Mouse (Mus musculus) CH12.LX (cell line): ENCODE results near the gene Trio. TPM values are rescaled to one million over a fixed set of nuclear protein-coding genes. Genes with fewer than 3 reads are reported as not detected.

Experiments
- DNase-seq: peaks from one replicate; pipeline ENCODE4 v3.0.0-alpha.2; 2013; ENCODE audit errors: extremely low read depth
- H3K27ac ChIP-seq: 2 replicates; pipeline ENCODE4 v1.5.1; 2012; ENCODE audit warnings: low read depth, mild to moderate bottlenecking, control low read depth, moderate library complexity; ENCODE audit not compliant: insufficient read depth
- H3K27me3 ChIP-seq: replicated peaks from 2 replicates; pipeline ENCODE3; 2012; ENCODE audit warnings: inconsistent platforms
- H3K36me3 ChIP-seq, 2 experiments: replicated peaks in 1 of 2; 2 replicates each; pipeline versions ENCODE3 to v1.6.1; 2012; ENCODE audit warnings: inconsistent platforms in 1 of 2, low read length in 1 of 2, mild to moderate bottlenecking in 1 of 2, mixed read lengths in 1 of 2, moderate library complexity in 1 of 2; ENCODE audit not compliant: control insufficient read depth in 1 of 2, insufficient read depth in 1 of 2
- H3K4me1 ChIP-seq, 2 experiments: 2 replicates each; pipeline ENCODE4 v1.6.1; 2012; ENCODE audit warnings: inconsistent platforms in 1 of 2, moderate library complexity in 1 of 2; ENCODE audit not compliant: insufficient read depth in 2 of 2, control insufficient read depth in 1 of 2
- H3K4me2 ChIP-seq: 2 replicates; pipeline ENCODE4 v1.6.1; 2012; ENCODE audit warnings: low read depth, mild to moderate bottlenecking, control low read depth; ENCODE audit not compliant: poor library complexity, insufficient read depth, severe bottlenecking
- H3K4me3 ChIP-seq, 3 experiments: fragments of 150-350 bp in 1 of 3; sonication (generic) in 1 of 3; replicated peaks in 1 of 3; 2 replicates each; pipeline versions ENCODE3 to v1.5.1; 2011 to 2012; ENCODE audit warnings: low read depth in 2 of 3, low read length in 2 of 3, mild to moderate bottlenecking in 2 of 3, moderate library complexity in 2 of 3, control low read depth in 1 of 3, improper control_type of control experiment in 1 of 3, inconsistent platforms in 1 of 3, mixed read lengths in 1 of 3; ENCODE audit not compliant: poor library complexity in 1 of 3
- H3K79me2 ChIP-seq: replicated peaks from 2 replicates; pipeline ENCODE4 v1.6.1; 2012; ENCODE audit warnings: mild to moderate bottlenecking, moderate library complexity; ENCODE audit not compliant: control insufficient read depth, poor library complexity, insufficient read depth, severe bottlenecking; ENCODE audit errors: extremely low read depth
- H3K9ac ChIP-seq: 2 replicates; pipeline ENCODE4 v1.6.1; 2012; ENCODE audit warnings: low read depth, mild to moderate bottlenecking, control low read depth, moderate library complexity; ENCODE audit not compliant: insufficient read depth
- H3K9me3 ChIP-seq: replicated peaks from 2 replicates; pipeline ENCODE3; 2012; ENCODE audit warnings: low read length, inconsistent platforms, mixed read lengths
- BHLHE40 ChIP-seq: IDR thresholded peaks from 2 replicates; pipeline ENCODE4 v1.6.1; 2011; ENCODE audit warnings: mild to moderate bottlenecking, low read depth, low read length, improper control_type of control experiment
- EP300 ChIP-seq: IDR thresholded peaks from 2 replicates; pipeline ENCODE4 v1.6.1; 2011; ENCODE audit warnings: low read length, improper control_type of control experiment
- MAFK ChIP-seq: IDR thresholded peaks from 2 replicates; pipeline ENCODE4 v1.6.1; 2011; ENCODE audit warnings: low read length, improper control_type of control experiment; ENCODE audit not compliant: insufficient replicate concordance
- MAX ChIP-seq: IDR thresholded peaks from 2 replicates; pipeline ENCODE4 v1.6.1; 2011; ENCODE audit warnings: low read length, improper control_type of control experiment
- MEF2A ChIP-seq: IDR thresholded peaks from 2 replicates; pipeline ENCODE4 v1.6.1; 2014; ENCODE audit warnings: low read depth, mild to moderate bottlenecking, inconsistent platforms, low read length, improper control_type of control experiment, borderline replicate concordance
- MXI1 ChIP-seq: IDR thresholded peaks from 2 replicates; pipeline ENCODE4 v1.6.1; 2011; ENCODE audit warnings: mild to moderate bottlenecking, low read depth, low read length, improper control_type of control experiment
- NRF1 ChIP-seq: IDR thresholded peaks from 2 replicates; pipeline ENCODE4 v1.6.1; 2014; ENCODE audit warnings: low read depth, mild to moderate bottlenecking, inconsistent platforms, low read length, improper control_type of control experiment, moderate library complexity
- PAX5 ChIP-seq: IDR thresholded peaks from 2 replicates; pipeline ENCODE4 v1.6.1; 2012; ENCODE audit warnings: low read length, inconsistent platforms, mixed read lengths
- POLR2A ChIP-seq: IDR thresholded peaks from 2 replicates; pipeline ENCODE4 v1.6.1; 2011; ENCODE audit warnings: low read depth, mild to moderate bottlenecking, improper control_type of control experiment, low read length
- POLR2AphosphoS2 ChIP-seq: IDR thresholded peaks from 2 replicates; pipeline ENCODE4 v1.6.1; 2011; ENCODE audit warnings: low read depth, low read length, improper control_type of control experiment
- RAD21 ChIP-seq: IDR thresholded peaks from 2 replicates; pipeline ENCODE4 v1.6.1; 2011; ENCODE audit warnings: low read depth, mild to moderate bottlenecking, low read length, improper control_type of control experiment, moderate library complexity
- RCOR1 ChIP-seq: conservative IDR thresholded peaks from 2 replicates; pipeline ENCODE4 v1.6.1; 2012; ENCODE audit warnings: low read depth, mild to moderate bottlenecking, inconsistent platforms, low read length, improper control_type of control experiment
- SIN3A ChIP-seq: IDR thresholded peaks from 2 replicates; pipeline ENCODE4 v1.6.1; 2012; ENCODE audit warnings: low read length, improper control_type of control experiment, inconsistent platforms
- UBTF ChIP-seq: IDR thresholded peaks from 2 replicates; pipeline ENCODE4 v1.6.1; 2012; ENCODE audit warnings: low read depth, mild to moderate bottlenecking, inconsistent platforms, low read length, improper control_type of control experiment, moderate library complexity
- USF2 ChIP-seq: conservative IDR thresholded peaks from 2 replicates; pipeline ENCODE4 v1.6.1; 2011; ENCODE audit warnings: low read depth, low read length, improper control_type of control experiment
- ZC3H11A ChIP-seq: IDR thresholded peaks from 2 replicates; pipeline ENCODE4 v1.6.1; 2012; ENCODE audit warnings: low read depth, mild to moderate bottlenecking, inconsistent platforms, low read length, improper control_type of control experiment
- ZKSCAN1 ChIP-seq: IDR thresholded peaks from 2 replicates; pipeline ENCODE4 v1.6.1; 2012; ENCODE audit warnings: low read depth, inconsistent platforms, low read length, improper control_type of control experiment, borderline replicate concordance
- dilution Hi-C: fragments of 300-500 bp; cut with MboI; formaldehyde crosslinking; loops from 2 replicates; pipeline ENCODE4 v1.14.3; 2020; ENCODE audit warnings: low sequenced_read_pairs; ENCODE audit not compliant: extremely low pct_unique_long_range_greater_than_20kb, extremely low pct_ligation_motif_present
- in situ Hi-C: fragments of 300-500 bp; cut with MboI; formaldehyde crosslinking; loops from 3 replicates; pipeline ENCODE4 v1.14.3; 2019; ENCODE audit warnings: low sequenced_read_pairs, low pct_ligation_motif_present, low pct_unique_long_range_greater_than_20kb, mixed read lengths
- polyA plus RNA-seq: library from polyadenylated mRNA; unstranded; fragments of >175 nt; gene quantifications from 2 replicates; pipeline ENCODE4 v1.2.1, GENCODE M21; 2012; ENCODE audit warnings: low read depth; ENCODE audit not compliant: insufficient read length
- total RNA-seq, 2 experiments: library from RNA; depleted of rRNA; stranded (reverse); fragments of 300-350 nt in 1 of 2; fragments of >200 nt in 1 of 2; gene quantifications; 2 replicates each; pipeline ENCODE4 v1.2.3; 2012 to 2014

The Trio gene
- total and polyA plus RNA-seq, 3 experiments: 3.9 to 17.5 (median 4.3) TPM

GRCm38 (mm10) chr15:27910179-27910578 lies 115.5 kb downstream of the Trio start:
- no peak overlapping the region for H3K4me2 ChIP-seq
- in situ Hi-C loops: no loop called here
- no peaks in the 10 kb centered on the region for H3K79me2 ChIP-seq
- TF ChIP-seq UBTF (no peak), MAX (no peak)
- TF ChIP-seq, all 38 proteins: peak for 0
- DNase-seq: no peak
- H3K4me3 ChIP-seq: no peak overlapping the region
- no peaks in the 10 kb centered on the region for H3K9me3 ChIP-seq
- H3K36me3 ChIP-seq: no peaks in the 10 kb centered on the region
- H3K9ac ChIP-seq: no peak overlapping the region
- H3K27me3 ChIP-seq: no peaks in the 10 kb centered on the region
- H3K27ac ChIP-seq: no peak overlapping the region
- dilution Hi-C loops: no loop called here
- H3K4me1 ChIP-seq: peaks cover 0 to 15% of the 10 kb centered on the region in 2 experiments; a peak in 3 of 4 replicates

- DNase-seq: no peak
- H3K27ac ChIP-seq: no peak overlapping the region
- H3K4me1 ChIP-seq: peaks cover 0 to 14% of the 10 kb centered on the region in 2 experiments; a peak in 2 of 4 replicates
- H3K9me3 ChIP-seq: no peaks in the 10 kb centered on the region
- TF ChIP-seq MEF2A (no peak), BHLHE40 (no peak), NRF1 (no peak), RCOR1 (no peak), USF2 (no peak), POLR2AphosphoS2 (no peak), EP300 (no peak), ZC3H11A (no peak), POLR2A (no peak), ZKSCAN1 (no peak), MXI1 (no peak), UBTF (no peak), SIN3A (no peak), RAD21 (no peak), MAFK (no peak), PAX5 (no peak)
- no peaks in the 10 kb centered on the region for H3K79me2 ChIP-seq
- H3K27me3 ChIP-seq: no peaks in the 10 kb centered on the region
- no peak overlapping the region for H3K4me2 ChIP-seq
- in situ Hi-C loops: no loop called here
- H3K36me3 ChIP-seq: no peaks in the 10 kb centered on the region
- H3K4me3 ChIP-seq: no peak overlapping the region
- no peak overlapping the region for H3K9ac ChIP-seq
- dilution Hi-C loops: no loop called here
Measured at GRCm38 (mm10) chr15:27907649-27908048, 118.0 kb downstream of the Trio start.
